Mouse (Mus musculus) ES-E14 (cell line): Measurements from ENCODE around the gene Macrod2. TPM values are rescaled to one million over a fixed set of nuclear protein-coding genes. Genes with fewer than 3 reads are reported as not detected.

Source experiments
- DNase-seq: peaks from one replicate; pipeline ENCODE4 v3.0.0-alpha.2; 2013; ENCODE audit warnings: low read depth, low spot score
- H3K27ac ChIP-seq: 2 replicates; pipeline ENCODE4 v1.5.1; 2012; ENCODE audit warnings: low read depth, mild to moderate bottlenecking, low read length, moderate library complexity, mixed read lengths; ENCODE audit not compliant: poor library complexity, insufficient read depth, severe bottlenecking
- H3K36me3 ChIP-seq: 2 replicates; pipeline ENCODE4 v1.6.1; 2012; ENCODE audit warnings: mild to moderate bottlenecking, low read length, moderate library complexity, mixed read lengths; ENCODE audit not compliant: control insufficient read depth, poor library complexity, insufficient read depth, severe bottlenecking
- H3K4me1 ChIP-seq, 2 experiments: fragments of 150-350 bp in 1 of 2; sonication (generic) in 1 of 2; 2 replicates each; pipeline ENCODE4 v1.6.1; 2012; ENCODE audit warnings: low read length in 2 of 2, mild to moderate bottlenecking in 1 of 2, mixed read lengths in 1 of 2; ENCODE audit not compliant: control insufficient read depth in 2 of 2, insufficient read depth in 2 of 2, poor library complexity in 1 of 2
- H3K4me3 ChIP-seq, 2 experiments: fragments of 150-350 bp in 1 of 2; sonication (generic) in 1 of 2; 2 replicates each; pipeline ENCODE4 v1.5.1; 2012; ENCODE audit warnings: low read length in 2 of 2, low read depth in 1 of 2, mild to moderate bottlenecking in 1 of 2, mixed read lengths in 1 of 2; ENCODE audit not compliant: insufficient read depth in 1 of 2, poor library complexity in 1 of 2, severe bottlenecking in 1 of 2
- H3K9ac ChIP-seq: 2 replicates; pipeline ENCODE4 v1.6.1; 2012; ENCODE audit warnings: low read depth, mild to moderate bottlenecking, low read length, mixed read lengths; ENCODE audit not compliant: poor library complexity, insufficient read depth, severe bottlenecking
- H3K9me3 ChIP-seq: fragments of 150-350 bp; sonication (generic); 2 replicates; pipeline ENCODE4 v1.6.1; 2012; ENCODE audit warnings: low read depth, mild to moderate bottlenecking, low read length; ENCODE audit not compliant: control insufficient read depth, insufficient read depth
- CHD2 ChIP-seq: IDR thresholded peaks from 2 replicates; pipeline ENCODE4 v1.6.1; 2014; ENCODE audit warnings: mild to moderate bottlenecking, low read depth, low read length, inconsistent platforms
- HCFC1 ChIP-seq: IDR thresholded peaks from 2 replicates; pipeline ENCODE4 v1.6.1; 2012; ENCODE audit warnings: low read length, inconsistent platforms, borderline replicate concordance; ENCODE audit not compliant: insufficient read depth
- MAFK ChIP-seq: IDR thresholded peaks from 2 replicates; pipeline ENCODE4 v1.6.1; 2014; ENCODE audit warnings: mild to moderate bottlenecking, low read depth, low read length, inconsistent platforms; ENCODE audit not compliant: insufficient read depth
- ZC3H11A ChIP-seq: IDR thresholded peaks from 2 replicates; pipeline ENCODE4 v1.6.1; 2012; ENCODE audit warnings: low read depth, mild to moderate bottlenecking, inconsistent platforms, low read length, borderline replicate concordance
- ZNF384 ChIP-seq: IDR thresholded peaks from 2 replicates; pipeline ENCODE4 v1.6.1; 2012; ENCODE audit warnings: low read depth, low read length, inconsistent platforms
- in situ Hi-C, 2 experiments: fragments of 600-800 bp; cut with MboI; formaldehyde crosslinking; loops; one replicate each; pipeline ENCODE4 v1.15.1; 2025; ENCODE audit warnings: low sequenced_read_pairs in 2 of 2, inconsistent platforms in 1 of 2; ENCODE audit not compliant: unreplicated experiment in 2 of 2
- total RNA-seq: library from RNA; depleted of rRNA; stranded (reverse); fragments of 300-350 nt; gene quantifications from 2 replicates; pipeline ENCODE4 v1.2.3, GENCODE M21; 2012

Macrod2 gene
- total RNA-seq, 1 experiment: 12.7 TPM

DNA sequence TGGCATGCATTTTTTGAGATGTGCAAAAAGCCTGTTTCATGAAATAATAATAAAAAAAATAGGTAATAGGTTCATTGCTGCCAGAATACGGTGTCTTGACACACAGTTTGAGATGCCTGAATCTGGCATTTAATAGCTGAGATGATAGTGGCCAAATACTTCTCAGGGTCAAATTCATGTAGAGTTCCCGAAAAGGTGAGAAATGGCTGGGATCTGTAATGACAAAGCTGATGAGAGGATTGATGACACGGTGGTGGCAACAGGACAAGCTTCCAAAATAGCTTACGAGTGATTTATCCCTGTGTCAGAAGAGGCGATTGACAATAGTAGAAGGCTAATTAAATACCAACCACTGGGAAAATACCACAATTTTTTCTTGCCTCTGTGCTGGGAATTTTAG lies 1436.4 kb downstream of the Macrod2 start:
- TF ChIP-seq ZC3H11A (no peak), ZNF384 (no peak), HCFC1 (no peak), CHD2 (no peak), MAFK (no peak)
- H3K4me1 ChIP-seq: no peaks in the 10 kb centered on the region
- H3K4me3 ChIP-seq: no peak overlapping the region
- no peak for DNase-seq
- H3K36me3 ChIP-seq: no peaks in the 10 kb centered on the region
- in situ Hi-C loops: no loop called here
- no peaks in the 10 kb centered on the region for H3K9me3 ChIP-seq
- no peak overlapping the region for H3K27ac ChIP-seq
- no peak overlapping the region for H3K9ac ChIP-seq

DNA sequence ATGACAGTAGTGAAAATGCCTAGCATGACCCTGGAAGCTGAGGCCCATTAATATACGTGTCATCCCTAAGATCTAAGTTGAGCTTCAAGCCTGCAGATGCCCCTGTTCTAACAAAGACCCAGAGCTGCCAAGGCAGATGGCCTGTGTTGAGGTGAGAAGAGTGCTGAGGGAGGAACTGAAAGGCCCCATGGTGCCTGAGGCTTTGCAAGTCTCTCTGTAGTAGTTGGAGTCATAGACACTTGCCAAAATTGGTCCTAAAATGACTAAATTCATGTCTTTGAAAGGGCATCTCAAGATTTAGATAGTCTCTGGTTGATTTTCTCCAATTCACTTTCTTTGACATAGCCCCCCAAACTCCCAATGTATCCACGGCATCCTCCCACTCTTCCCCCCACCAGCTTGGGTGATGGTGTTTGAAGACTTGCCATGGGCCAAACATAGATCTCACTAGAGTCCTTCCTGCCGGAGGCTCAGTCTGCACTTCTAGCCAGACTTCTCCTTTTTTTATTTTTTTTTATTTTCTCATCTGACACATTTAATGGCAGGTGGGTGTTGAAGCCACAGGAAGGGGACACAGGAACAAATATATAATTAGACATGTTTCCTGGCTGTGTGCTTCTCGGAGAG lies 1439.2 kb downstream of the Macrod2 start:
- in situ Hi-C loops: no loop called here

DNA sequence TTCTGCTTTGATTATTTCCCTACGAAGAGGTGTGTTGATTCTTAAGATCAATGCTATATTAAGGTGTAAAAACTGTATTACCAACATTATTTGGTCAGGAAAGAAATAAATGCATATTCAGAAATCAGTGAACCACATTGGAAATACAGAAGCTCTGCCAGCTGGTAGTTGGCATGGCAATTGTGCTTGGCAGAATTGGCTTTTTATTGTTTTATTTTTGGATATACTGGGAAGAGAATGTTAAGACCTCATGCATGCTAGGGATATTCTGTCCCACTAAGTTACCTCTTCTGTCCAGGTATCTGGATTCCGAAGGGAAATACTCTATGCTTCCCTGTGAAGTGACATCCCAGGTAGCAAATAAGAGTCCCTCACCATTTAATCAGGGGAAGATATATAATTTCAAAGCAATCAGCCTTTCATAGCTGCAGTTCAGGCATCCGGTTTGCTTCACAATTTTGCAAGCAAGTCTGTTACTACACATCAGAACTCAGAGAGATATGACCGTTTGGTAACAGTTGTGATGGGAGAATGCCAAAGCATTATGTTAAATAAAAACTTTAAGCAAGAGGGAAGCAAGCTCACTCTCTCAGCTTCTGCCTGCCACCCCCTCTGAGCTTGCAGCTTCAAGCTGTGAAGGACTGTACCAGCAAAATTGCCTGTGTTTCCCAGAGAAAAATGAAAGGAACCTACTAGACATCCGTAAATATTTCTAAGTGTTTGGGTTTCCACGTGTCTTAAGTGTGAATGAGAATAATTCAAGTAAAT lies 1449.5 kb downstream of the Macrod2 start:
- Histone ChIP-seq H3K4me1 (no peaks in the 10 kb centered on the region), H3K27ac (no peak overlapping the region), H3K36me3 (no peaks in the 10 kb centered on the region), H3K9me3 (no peaks in the 10 kb centered on the region), H3K9ac (no peak overlapping the region), H3K4me3 (no peak overlapping the region)
- TF ChIP-seq CHD2 (no peak), ZC3H11A (no peak), MAFK (no peak), ZNF384 (no peak), HCFC1 (no peak)
- no peak for DNase-seq
- in situ Hi-C loops: no loop called here

More for the DNA sequence above, 1439.2 kb downstream of the Macrod2 start:
- Histone ChIP-seq H3K9me3 (no peaks in the 10 kb centered on the region), H3K27ac (no peak overlapping the region), H3K4me3 (no peak overlapping the region), H3K4me1 (no peaks in the 10 kb centered on the region), H3K36me3 (no peaks in the 10 kb centered on the region), H3K9ac (no peak overlapping the region)
- no peak for TF ChIP-seq HCFC1
- no peak for TF ChIP-seq ZC3H11A
- TF ChIP-seq MAFK: no peak
- no peak for TF ChIP-seq ZNF384
- no peak for TF ChIP-seq CHD2
- DNase-seq: no peak

DNA sequence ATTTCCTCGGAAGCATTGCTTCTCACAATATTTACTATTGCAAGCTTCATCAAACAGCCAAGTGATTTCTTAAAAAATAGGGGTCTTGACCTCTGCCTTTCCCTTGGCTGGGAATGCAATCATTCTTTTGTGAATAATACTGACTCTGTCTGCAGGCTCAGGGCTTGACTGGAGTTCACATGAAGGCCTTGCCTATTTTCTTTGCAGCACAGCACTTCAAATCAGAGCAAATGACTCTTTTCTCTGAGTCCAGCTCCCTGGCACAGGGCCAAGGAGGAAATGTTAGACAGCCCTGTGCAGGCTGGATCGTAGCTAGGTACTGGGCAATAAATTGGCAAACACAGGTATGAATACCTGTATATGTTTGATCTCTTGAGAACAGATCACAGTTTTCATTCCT lies 1464.1 kb downstream of the Macrod2 start:
- TF ChIP-seq CHD2: no peak
- TF ChIP-seq ZNF384: no peak
- TF ChIP-seq ZC3H11A: no peak
- TF ChIP-seq HCFC1: no peak
- no peak for TF ChIP-seq MAFK
- DNase-seq: no peak
- H3K36me3 ChIP-seq: no peaks in the 10 kb centered on the region
- H3K27ac ChIP-seq: no peak overlapping the region
- in situ Hi-C loops: no loop called here
- no peaks in the 10 kb centered on the region for H3K4me1 ChIP-seq
- no peaks in the 10 kb centered on the region for H3K9me3 ChIP-seq
- H3K9ac ChIP-seq: no peak overlapping the region
- no peak overlapping the region for H3K4me3 ChIP-seq
